Mouse (Mus musculus) kidney, postnatal 10 days (tissue): ENCODE measurements at regions not wholly inside any gene's neighbourhood (a gene's known extent, or its start where the extent isn't known, plus 50 kb on each side); places are given as distances from the start of the nearest gene placed in this dataset.

Experiments used
- DNase-seq: peaks from one replicate; pipeline ENCODE4 v3.0.0; 2021; ENCODE audit warnings: mixed read lengths

DNA sequence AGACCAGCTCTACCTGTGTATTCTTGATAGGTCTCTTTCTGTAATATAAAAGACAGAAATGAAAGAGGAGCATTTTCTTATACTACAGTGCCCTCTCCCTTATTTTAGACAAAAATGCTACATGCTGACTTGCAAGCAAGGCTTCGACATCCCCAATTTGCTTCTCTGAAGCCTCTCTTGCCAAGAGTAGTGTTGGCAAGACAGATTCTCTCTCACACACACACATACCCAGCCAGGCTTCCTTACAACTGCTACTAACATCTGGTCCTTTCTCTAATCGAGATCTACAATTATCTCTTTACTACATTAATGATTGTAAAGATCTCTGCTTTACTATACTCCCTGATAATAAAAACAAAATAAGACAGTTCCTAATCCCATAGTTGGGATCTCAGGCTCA, 87.5 kb upstream of the Daam1 start:
- DNase-seq = no peak

DNA sequence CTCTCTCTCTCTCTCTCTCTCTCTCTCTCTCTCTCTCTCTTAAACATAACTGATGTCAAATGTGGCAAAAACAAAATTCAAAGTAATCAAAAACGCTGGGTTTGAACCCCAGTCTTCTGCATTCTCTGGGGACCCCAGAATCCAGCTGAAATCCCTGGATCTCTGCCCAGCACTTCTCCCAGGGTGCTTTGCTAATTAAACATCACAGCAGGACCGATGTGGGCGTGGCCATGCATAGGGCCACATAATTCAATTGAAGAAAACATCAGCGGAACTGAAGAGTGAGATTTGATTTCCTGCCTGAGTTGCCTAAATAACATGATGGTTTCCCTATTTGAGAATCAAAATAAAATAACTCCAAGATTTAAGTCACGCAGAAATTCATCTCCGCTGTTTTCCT, 84.9 kb upstream of the Daam1 start:
- peak; percentile 70 for DNase-seq

GRCm38 (mm10) chr12:71747386-71747785, 83.5 kb upstream of the Daam1 start:
- no peak for DNase-seq

DNA sequence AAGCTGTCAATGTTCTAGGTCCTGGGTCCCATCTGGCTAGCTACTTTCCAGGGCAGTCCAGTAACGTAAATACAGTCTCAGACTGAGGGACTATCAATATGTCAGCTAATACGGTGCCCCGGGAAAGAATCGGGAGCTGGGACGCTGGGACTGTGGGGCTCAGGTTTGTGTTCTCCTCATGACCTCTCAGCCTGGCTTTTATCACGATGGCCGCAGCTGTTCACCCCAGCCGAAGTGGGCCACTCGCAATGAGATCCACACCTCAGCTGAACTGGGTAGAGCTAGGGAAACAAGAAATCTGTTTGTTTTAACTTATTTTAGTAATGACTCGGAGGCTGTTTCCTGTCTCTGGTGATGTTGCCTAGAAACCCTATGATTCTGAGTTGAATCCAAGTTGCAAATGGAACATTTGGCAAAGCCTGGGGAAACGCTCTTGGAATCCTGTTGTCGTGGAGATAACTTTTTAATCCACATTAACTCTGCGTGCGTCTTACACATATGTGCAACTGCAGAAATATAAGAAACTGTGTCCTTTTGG, 83.0 kb upstream of the Daam1 start:
- DNase-seq = peak; percentile 48

- peak; percentile 83 for DNase-seq
Measured at GRCm38 (mm10) chr12:71748731-71749130, 82.1 kb upstream of the Daam1 start.

GRCm38 (mm10) chr12:71749668-71750067, 81.2 kb upstream of the Daam1 start:
- DNase-seq = no peak

GRCm38 (mm10) chr12:71752741-71753260, 78.1 kb upstream of the Daam1 start:
- no peak for DNase-seq

DNA sequence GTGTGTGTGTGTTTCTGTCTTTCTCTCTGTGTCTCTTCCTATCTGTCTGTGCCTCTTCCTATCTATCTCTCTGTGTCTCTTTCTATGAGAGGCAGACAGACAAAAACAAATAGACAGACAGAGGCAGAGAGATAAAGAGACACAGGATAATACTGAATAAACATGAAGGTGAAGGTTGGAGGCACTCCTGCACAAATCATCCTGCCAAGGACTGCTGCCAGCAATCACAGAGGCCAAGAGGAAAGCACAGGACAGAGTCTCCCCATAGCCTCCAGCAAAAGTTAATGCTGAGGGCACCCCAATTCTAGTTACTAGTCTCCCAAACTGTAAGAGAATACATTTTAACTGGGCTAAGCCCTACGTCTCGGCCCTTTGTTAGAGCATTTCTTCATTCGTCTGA, 77.6 kb upstream of the Daam1 start:
- DNase-seq = no peak

DNA sequence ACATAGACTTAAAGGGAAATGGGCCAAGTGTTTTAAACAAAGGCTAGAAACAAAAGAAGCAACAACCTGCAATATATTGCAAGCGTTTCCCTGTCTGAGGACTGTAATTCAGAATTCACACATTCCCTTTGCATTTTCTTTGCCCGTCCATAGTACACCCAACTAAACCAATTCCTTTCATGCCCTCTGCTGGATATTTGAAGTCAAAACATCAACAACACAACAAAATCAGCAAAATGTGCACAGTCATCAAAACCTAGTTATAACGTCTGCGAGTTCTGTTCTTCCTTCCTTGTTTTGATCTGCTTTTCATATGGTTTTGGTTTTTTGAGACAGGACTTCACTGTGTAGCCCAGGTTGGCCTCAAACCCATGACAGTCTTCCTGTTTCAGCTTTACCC, 67.7 kb upstream of the Daam1 start:
- no peak for DNase-seq

- DNase-seq = no peak
Measured at GRCm38 (mm10) chr12:71766086-71766485, 64.8 kb upstream of the Daam1 start.

GRCm38 (mm10) chr12:71766636-71767035, 64.2 kb upstream of the Daam1 start:
- DNase-seq = no peak

GRCm38 (mm10) chr12:71767896-71768295, 63.0 kb upstream of the Daam1 start:
- no peak for DNase-seq

GRCm38 (mm10) chr12:71768471-71768870, 62.4 kb upstream of the Daam1 start:
- DNase-seq = peak; percentile 92

GRCm38 (mm10) chr12:71768890-71769289, 62.0 kb upstream of the Daam1 start:
- DNase-seq = no peak

GRCm38 (mm10) chr12:71769302-71769701, 61.6 kb upstream of the Daam1 start:
- DNase-seq = no peak

DNA sequence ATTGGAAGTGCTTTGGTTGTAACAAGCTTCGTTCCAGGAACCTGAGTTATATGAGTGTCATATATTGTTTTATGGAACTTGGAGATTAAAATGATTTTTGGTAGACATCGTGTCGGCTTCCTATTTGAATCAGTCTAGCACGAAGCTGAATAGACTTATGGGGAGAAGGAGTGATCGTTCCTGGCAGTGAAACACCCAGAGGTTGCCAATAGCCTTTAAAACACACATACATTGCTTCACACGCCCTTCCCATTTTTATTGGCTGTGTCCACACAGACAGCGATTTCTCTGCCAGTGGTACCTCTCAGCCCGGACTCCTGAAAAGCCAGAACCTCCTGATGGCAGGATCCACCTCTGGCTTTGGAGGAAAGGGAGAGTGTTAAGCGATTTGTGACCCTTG, 57.0 kb upstream of the Daam1 start:
- DNase-seq = no peak

DNA sequence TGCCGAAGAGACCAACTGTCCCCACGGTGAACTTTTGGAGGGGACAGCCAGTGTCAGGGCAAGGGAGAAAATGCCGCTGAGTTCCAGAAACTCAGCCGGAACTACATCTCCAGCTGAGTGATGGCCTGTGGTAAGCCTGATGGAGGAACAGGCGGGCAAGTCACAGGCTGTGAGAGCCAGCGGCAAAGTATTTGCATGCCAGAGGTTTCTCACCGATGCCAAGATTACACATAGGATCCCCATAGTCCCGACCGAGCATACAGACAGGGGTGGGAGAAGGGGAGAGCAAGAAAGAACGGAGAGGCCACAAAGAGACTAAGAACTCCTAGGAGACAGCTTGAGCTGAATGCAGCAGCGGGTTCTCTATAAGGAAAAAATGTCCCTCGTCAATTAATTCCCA, 55.8 kb upstream of the Daam1 start:
- DNase-seq = no peak

- no peak for DNase-seq
Measured at GRCm38 (mm10) chr12:71778137-71778536, 52.7 kb upstream of the Daam1 start.

DNA sequence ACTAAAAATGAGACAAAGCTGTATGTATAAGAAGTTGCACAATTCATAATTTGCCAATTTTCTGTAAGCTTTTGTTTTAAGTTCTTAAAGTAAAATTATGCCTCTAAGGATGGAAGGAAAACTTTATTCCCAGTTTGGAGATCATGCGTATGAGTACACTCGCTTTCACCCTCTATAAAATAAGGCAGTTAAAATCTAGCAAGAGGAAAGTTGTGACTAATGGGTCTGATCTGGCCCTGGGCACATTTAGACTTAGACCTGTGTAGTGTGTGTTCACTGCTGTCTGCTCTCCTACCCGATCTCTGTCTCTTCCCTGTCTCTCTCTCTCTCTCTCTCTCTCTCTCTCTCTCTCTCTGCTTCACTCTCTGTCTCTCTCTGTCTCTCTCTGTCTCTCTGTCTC, 51.9 kb upstream of the Daam1 start:
- DNase-seq = no peak

GRCm38 (mm10) chr12:71779418-71779817, 51.5 kb upstream of the Daam1 start:
- no peak for DNase-seq
